Mouse (Mus musculus) cerebellum, adult 11-12 months (tissue): Measurements from ENCODE around the gene Vmn2r21.
"Not testable (repeated sequence)": the region's sequence is repeated elsewhere in the genome, so short reads cannot be mapped to it uniquely, and the experiment has no call there.

Experiments used
- DNase-seq: peaks from one replicate; pipeline ENCODE4 v3.0.0; 2022

Vmn2r21 gene

DNA sequence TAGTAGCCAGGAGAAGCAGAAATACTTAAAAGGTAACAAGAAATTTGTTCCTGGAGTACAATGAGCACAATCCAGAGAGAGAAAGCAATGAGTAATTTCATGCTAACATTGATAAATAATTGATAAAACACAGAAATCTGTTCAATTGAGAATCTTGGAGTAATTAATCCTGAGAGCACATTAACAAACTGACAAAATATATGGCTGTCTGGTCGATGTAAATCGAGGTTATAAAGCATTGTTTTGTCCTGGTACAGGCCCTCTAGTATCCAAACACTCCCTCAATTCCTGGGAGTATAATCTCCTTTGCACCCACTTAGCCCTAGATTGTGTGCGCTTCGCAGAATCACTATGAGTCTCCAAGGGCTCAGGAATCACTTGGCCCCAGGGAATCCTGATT lies at the start of gene Vmn2r21:
Gene Vmn2r21, minus strand, starts transcription at position 101 of the 400 bp plus-strand sequence.
- not testable (repeated sequence) for DNase-seq

DNA sequence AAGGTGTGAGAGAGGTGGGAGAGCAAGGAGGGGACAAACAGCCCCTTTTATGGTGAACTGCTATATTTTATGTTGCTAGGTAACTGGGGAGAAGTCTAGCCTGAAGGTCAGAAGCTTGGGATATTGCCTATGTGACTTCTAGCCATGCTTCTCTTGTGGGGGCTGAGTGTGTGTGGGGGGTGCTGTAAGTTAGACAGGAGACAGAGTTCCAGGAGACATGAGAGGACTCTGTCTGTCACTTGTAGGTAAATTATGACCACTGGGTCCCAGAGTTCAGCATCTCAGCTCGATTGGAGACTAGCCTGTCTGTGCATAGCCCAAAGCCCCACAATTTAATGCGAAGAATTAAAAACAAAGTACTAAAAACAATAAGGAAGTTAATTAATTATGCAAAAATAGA lies 41.5 kb upstream of the Vmn2r21 start:
- DNase-seq: not testable (repeated sequence)

DNA sequence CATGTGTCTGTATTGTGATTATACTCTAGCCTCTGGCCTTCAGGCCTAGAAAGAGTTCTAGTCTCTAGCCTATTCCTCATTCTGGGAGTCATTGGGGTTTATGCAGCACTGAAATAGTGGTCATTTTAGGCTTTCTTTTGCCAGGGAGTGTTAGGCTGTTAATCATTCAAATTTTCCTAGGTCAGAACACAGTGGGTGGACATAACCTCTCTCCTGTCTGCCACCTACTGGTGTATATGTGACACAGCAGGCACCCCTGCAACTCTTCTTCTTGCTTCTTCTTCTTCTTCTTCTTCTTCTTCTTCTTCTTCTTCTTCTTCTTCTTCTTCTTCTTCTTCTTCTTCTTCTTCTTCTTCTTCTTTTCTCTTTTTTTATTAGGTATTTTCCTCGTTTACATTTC lies 6.5 kb upstream of the Vmn2r21 start:
- not testable (repeated sequence) for DNase-seq

DNA sequence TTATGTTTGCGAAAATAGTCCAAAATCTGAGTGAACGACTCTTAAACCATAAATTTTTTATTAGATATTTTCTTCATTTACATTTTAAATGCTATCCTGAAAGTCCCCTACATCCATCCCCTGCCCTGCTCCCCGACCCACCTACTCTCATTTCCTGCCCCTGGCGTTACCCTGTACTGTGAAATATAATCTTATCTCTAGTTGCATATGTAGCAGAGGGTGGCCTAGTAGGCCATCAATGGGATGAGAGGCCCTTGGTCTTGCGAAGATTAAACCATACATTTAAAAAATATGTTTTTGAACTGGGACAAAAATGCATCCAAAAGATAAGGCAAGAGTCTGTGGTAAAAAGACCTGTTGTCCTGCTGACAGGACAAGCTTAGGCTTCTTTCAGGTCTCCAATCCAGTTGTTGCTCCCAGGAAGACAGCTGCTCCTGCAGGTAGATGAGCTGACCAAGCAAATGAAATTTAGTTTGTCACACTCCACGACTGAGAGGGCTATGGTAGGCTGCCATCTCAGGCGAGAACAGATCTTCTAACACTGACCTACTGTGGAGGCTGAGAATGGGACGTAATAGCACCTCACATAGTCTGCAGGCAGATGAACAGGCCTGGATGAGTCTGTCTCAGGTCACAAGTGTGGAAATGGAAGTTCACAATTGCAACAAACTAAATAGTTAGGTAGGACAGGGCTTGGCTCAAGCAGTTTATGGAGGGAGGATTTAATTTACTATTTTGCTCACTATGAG lies 10.8 kb downstream of the Vmn2r21 start:
- not testable (repeated sequence) for DNase-seq

DNA sequence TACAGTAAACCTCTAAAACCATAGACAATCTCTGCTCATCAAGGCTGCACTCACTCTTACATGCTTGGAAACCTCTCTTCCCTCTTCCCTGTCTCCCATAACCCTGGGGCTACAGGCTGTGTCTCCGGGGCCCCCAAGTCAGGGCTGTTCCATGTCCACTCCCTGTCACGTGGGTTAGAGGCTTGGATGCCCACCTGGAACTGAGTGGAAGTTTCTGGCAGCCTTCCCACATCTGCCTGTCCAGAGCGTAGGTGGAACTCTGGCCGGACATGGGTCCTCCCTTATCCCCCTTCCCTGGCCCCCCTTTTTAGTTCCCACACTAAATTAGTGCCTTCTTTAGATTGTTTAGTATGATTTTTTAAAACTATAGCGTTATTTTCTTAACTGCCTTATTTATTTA lies 60.2 kb downstream of the Vmn2r21 start:
- DNase-seq: not testable (repeated sequence)

DNA sequence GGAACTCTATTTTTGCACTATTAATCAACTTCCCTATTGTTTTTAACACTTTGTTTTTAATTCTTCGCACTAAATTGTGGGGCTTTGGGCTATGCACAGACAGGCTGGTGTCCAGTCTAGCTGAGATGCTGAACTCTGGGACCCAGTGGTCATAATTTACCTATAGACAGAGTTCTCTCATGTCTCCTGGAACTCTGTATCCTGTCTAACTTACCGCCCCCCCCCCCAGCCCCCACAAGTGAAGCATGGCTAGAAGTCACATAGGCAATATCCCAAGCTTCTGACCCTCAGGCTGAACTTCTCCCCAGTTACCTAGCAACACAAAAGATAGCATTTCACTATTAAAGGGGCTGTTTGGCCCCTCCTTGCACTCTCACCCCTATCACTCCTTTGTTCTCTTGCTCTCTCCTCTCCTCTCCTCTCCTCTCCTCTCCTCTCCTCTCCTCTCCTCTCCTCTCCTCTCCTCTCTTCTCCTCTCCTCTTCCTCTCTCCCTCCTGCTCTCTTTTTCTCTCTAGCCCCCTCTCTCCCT lies 60.7 kb downstream of the Vmn2r21 start:
- DNase-seq: not testable (repeated sequence)

DNA sequence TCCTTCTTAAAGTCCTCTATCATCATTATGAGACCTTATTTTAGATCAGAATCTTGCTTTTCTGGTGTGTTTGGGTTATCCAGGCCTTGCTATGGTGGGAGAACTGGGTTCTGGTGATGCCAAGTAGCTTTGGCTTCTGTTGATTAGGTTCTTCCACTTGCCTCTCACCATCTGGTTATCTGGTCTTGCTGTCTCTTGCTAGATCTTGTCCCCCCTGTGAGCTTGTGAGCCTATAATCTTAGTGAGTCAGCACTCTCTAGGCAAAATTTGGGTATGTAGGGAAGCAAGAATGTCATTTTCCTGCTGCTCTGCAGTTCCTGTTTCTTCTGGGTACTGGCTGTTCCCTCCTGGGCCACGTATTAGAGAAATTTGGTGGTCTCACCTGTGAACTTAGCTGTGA lies 64.6 kb downstream of the Vmn2r21 start:
- not testable (repeated sequence) for DNase-seq
